Mouse (Mus musculus): ENCODE results near the gene Oit1.

Gene Oit1

DNA sequence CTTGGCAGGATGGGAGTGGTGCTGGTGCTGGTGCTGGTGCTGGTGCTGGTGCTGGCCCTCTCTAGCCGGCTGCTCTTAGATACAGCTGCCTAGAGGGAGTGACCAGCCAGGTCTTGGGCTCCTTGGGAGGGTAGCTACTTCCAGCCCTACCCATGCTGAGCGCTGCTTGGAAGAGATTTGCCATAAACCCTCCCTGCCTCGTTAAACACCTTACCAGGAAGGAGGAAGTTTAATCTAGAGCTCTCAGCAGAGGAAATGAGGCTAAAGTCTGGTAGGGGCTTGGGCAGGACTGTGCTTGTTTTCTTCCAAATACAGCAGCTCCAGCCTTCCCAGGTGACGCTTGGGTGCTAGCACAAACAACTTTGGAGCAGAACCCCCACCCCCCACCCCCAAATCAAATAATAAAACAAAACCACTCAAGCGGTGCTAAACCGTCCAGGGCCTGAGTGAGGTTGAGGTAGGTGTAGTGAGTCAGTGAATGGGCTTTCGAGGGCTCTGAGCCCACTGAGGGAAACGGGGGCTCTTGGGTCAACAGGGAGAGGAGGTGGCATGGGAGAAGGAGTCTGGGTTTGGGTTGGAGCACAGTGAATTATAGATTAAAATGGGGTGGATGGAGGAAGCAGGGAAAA, at the start of gene Oit1:
Gene Oit1 (minus strand): TSS at position 70 of the 629 bp plus-strand sequence.
- DNase-seq: no peak

DNA sequence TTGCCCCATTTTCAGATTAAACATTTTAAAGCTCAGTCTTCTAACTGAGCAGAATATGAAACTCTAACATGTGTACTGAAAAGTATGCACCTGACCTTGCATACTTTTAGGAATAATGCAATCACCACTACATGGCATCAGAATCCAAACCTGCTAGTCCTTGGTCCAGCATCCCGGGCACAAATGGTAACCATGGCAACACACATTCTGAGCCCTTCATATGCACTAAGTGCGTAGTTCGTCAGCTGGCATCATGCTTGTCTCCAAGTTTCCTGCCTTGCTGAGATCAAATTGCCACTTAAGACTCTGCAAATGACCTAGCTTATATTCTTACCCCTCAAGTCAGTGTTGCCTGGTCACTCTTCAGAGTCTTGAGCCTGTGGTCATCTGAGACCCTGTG, 44.3 kb upstream of the Oit1 start:
- no peak for DNase-seq

DNA sequence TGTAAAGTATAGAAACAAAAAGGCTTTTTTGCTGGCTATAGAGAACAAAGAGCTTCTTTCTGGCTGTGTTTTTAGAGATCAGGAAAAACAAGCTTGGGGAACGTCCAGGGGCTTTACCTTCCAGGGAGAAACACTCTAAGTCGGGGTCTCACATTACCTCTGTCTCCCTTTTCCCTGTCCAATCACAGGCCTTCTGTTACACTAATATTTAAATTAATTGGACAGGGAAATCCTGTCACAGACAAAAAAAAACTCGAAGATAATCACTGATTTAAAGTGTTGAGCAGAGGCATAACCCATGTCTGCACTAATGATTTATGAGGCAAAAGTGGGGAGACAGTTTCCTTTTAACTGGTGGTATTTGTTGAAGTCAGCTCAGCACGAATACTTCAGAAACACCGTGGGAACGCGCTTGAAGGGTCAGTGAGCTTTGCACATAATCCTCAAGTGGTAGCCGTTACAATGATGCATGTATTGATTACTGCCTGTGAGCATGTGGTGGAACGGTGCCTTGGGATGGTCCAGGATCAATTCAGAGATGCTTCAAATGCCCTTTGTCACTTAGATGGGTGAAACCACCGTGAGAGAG, 42.7 kb upstream of the Oit1 start:
- DNase-seq: no peak

DNA sequence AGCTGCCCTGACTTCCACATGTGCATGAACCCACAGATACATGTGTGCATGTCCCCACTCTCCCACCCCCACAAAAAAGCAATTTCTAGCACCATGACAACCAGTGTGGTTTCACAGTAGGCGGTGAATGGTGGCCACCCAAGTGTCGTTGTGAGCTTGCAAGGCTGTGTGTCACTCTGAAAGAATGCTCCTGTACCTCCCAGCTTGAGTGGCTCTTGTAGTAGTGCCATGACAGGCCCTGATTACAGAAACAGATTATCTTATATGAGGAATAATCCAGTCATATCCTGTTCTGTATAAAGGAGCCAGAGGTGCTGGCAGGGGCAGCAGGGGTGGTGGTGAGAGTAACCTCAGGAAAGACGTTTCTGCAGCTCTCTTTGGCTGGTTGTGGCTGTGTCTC, 40.1 kb upstream of the Oit1 start:
- DNase-seq: no peak

DNA sequence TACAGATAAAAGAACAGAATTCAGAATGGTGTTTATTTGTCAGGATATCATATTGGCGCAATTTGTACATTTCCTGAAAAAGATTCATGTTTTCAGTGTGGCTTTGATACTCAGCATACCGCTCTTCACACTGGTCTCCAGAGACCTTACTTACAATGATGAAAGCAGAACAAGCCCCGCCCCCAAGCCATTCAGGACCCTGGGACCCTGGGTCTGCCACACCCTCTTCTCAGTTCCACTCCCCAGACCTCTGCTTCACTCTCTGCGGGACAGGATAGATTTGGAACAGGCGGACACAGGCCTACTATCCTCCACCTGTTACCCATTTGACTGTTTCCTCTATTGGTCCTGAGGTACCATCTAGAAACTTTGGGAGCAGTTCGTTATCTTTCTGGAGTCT, 27.4 kb upstream of the Oit1 start:
- DNase-seq: no peak

DNA sequence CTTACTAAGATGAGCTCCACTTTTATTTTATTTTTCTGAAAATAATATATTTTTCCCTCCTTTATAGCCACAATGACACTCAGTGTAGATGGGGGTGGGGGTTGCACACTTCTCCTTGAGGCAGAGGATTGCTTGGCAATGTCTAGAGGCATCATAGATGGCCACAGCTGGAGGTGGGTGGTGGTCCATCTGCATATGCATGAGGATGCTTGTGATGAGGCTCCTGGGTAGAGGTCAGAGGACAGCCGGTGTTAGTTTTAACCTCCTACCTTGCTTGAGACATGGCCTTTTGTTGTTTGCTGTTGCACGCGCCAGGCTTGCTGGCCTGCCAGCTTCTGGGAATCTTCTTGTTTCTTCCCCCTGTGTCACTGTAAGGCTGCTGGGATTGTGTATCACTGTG, 24.8 kb upstream of the Oit1 start:
- DNase-seq: no peak

DNA sequence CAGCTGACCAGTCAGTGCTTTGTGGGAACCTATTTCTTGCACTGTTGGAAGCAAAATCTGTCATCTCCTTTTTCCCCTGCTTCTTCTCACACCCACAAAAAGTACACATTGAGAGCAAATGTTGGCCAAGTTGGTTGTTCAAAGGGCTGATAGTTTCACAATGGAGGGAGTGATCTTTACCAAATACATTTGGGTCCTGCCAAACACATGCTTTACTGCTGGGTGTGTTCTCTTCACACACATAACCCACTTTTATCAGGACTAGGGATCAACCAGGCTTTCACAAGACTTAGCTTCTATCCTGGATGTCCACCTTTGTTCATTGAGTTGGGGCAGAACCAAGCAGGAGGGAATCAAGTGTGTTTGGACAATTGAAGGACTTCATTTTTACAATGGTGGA, 20.0 kb upstream of the Oit1 start:
- no peak for DNase-seq

DNA sequence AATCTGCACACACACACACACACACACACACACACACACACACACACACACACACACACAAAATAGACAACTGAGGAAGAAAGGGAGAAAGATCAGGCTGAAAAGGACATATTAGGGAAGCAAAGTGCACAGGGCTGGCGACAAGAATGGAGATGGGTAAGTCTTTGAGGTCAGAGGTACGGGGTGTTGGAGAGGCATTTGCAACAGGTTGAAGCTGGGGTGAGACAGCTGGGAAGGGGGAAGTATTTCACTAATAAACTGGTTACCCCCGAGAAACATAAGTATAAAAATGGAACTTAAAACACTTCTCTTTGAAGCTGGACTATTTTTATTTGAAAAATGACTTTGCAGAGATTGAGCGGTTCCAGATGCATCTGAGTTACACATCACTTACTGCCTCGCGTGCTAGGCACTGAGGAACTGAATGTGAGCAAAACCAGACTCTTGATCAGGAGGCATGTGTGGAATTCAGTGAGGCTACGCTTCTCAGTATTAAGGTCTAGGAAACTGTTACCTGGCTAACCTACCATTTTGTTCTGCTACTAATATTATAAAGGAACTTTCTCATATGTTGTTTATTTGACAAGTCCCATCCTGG, 17.2 kb upstream of the Oit1 start:
- DNase-seq: no peak

DNA sequence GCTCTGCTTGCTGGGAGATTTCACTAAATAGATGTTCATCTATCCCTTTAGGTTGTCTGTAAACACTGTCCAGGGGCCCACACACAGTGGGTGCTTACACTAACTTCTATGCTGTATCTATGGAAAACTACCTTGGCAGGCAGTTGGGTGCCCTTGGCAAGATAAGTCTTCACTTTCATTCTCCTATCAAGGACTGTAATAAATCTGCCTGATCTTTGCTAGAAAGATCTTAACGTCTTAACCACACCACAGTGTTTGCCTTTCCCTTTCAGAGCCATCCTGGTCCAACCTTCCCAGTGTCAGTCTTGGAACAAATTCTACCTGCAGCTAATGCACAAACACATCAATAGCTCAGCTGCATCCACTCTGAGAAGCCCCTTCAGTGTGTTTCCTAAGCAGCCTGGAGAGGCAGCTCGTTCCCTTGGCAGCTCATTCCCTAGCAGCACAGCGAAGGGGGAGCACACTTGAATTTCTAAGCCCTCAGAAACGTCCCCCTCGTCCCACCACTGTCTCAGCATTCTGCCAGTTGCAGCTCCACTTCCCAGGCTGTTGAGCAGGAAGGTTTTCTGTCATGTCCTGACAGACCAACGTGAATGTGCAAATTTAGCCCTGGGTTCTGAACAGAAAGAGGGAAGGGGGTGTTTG, 13.7 kb upstream of the Oit1 start:
- DNase-seq: peak; percentile 5

DNA sequence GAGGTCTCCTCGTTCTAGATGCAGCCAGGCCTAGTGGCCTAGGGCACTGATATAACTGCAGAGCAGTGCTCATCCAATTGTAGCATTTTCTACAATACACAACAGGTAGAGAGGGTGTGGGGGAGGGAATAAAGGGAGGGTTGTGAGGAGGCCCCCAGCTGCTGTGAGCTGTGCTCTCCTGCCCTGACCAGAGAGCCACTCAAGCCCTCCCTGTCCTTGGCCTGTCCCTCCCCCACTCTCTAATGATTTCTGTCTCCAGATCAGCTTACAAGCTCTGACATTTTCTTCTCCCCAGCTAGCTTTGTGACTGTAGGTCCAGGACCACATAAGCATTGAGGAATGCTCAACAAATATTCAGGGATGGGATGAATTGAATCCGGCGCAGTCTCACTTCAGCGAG, 9.2 kb downstream of the Oit1 start:
- DNase-seq: no peak

DNA sequence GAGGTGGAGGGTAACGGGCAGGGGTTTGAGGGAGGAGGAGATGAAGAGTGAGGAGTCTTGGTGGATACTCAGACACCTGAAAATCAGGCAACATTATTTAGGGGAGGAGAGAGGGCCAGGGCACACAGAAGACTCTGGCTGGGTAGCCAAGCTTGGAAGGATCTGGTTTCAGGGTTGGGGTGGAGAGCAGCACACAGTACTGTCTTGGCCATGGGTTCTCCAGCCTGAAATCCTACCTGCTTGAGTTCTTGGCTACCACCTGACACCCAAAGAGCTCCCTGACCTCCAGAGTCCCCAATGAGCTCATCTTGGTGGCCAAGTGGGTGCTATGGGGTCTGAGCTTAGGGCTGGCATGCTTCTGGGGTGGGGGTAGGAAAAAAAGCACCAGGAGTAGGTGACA, 9.7 kb downstream of the Oit1 start:
- no peak for DNase-seq

DNA sequence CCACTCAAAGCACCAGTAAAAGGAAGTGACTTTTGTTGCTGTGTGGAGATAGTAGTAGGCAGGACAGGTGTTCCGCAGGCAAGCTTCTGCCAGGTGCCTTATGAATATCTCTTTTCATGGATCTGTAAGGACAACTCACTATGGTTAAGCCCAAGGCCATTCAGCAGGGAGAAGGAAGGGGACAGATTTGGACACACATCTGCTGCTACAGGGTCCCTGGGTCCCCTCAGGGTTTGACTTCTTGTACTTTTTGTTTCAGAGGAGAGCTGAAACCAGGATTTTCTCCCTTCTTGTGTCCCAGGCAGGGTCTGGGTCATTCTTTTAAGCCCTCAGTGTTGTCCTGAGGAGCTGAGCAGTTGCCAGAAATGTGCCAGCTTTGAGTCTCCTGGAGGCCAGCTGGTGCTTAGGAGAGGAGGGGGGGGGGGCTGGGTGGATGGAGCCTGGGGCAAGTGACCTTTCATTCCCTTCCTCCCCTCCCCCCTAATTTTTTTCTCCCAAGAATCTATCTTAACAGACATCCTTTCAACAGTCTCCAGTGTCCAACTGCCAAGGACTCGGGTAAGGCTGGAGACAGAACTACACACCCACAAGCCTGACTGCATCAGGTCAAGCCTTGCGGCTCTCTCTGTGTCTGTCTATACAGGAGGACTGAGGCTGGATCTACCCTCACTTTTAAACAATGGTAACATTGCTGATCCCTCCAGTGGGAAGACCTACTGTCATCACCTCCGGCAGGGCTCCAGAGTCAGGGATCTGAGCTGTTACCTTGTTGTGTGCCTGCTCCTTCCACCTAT, 10.6 kb downstream of the Oit1 start:
- DNase-seq: no peak

DNA sequence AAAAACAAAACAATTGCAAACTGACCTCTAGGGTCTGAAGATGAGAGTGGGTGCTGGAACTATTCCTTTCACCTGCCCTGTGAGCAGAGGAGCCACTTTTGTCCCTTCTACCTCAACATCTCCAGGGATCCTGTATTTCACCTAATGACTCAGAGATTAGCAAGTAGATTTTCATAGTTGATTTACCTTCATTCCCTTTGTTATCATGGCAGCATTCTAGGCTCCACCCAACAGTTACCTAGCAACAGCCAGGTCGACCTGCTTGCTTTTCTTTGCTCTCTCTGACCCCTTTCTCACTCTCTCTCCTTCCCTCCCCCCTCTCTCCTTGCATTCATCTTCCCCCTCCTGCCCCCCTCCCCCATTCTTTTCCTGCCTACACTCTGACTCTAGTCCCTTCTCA, 11.4 kb downstream of the Oit1 start:
- no peak for DNase-seq

DNA sequence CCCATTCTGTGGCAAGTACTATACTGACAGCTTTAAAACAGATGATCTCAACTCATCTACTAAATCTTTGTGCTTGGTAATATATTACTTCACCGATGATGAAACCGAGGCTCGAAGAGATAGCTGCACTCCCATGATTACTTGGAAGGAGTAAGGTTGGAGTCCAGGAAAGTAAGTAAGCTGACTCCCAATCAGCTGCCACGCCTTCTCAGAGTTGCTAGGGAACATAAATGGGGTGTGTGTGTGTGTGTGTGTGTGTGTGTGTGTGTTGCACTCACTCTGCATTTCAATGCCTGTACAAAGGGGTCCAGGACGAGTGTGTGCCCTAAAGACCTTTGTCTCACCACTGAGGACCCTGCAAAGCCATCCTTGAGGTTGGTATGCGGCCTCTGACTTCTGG, 12.7 kb downstream of the Oit1 start:
- no peak for DNase-seq

DNA sequence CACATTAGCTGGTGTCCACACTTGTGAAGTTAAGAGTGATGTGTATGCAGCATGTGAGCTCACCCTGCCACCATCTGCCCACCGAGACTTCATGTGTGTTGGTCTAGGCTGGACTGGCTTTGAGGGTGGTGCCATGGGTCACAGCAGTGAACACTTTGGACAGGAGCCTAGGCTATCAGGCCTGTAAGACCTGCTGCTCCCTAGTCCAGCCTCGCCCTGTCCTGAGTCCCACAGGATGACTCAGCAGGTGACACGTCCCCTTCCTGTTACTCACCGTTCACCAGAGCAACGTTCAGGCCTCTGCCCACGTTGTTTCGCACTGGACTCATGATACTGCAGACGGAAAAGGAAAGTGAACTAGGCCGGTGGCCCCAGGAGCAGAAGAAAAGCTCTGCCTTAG, 21.7 kb downstream of the Oit1 start:
- DNase-seq: no peak

DNA sequence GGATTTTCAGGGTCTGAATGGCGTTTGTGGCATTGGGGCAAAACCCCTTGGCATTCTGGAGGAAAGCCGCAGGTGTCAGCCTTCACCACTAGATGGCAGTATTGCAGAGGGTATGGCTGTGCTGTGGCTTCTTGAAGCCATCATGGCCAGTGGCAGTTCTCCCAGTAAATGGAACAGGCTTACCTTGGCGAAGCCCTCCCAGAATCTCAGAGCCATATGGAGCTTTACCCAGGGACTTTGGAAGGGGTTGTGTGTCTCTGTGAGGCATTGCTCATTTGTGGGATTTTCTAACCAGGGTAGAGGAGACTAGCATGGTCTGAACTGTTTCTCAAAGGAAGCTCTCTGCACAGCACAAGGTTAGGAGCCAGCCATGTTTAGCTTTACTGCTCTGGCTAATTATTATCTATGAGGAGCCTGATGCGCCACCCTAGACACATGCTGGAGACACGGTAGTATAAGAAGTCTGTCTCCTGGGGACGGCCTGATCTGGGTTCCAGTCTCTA, 22.5 kb downstream of the Oit1 start:
- peak; percentile 65 for DNase-seq

DNA sequence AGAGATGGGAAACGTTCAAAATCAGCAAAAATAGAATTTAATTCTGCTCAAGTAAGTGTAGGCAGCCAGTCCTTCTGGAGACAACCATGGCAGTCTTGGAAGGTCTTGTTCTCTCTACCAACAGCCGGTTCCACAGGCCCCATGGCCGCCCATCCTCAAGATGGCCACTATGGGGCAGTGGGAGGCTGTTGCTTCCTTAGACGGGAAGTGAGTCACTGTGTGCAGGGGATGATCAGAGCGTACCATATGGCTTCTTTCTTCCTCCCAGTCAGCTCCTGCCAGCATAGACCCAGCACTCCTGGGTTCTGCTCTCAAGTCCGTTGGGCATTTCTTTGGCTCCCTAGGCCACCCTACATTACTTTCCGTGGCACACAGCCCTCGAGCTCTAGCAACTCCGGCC, 29.6 kb downstream of the Oit1 start:
- DNase-seq: no peak

DNA sequence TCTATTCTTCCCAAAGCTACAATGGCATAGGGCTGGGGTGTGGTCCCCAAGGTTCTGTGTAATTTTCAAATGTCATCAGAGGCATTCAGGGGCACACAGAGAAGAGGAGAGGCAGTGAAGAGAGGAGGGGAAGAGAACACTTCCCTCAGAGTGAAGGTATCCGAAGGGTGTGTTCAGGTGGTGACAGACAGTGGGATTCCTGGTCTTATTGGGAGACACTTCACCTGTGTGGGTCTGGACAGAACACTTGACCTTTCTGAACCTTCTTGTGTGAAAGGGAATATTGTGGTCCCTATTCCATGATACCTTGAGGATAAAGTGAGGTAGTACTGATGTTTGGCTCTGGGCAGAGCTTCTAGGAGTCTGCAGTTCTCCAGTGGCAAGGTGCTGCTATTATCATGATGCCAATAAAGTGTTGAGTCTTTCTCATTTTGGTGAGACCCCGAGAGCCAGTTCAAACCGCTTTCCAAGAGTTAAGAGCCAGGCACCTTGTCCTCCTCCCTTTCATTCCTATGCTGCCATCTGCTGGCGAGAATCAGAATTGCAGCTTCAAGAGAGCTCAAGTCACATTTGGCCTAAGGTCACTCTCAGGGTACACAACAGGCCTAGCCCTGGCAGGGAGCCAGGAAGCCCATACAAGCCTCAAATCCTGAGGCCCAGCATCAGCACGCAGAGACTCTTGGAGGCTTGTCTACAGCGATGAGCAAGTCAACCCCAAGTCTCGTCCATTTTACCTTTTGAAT, 32.1 kb downstream of the Oit1 start:
- peak; percentile 66 for DNase-seq

DNA sequence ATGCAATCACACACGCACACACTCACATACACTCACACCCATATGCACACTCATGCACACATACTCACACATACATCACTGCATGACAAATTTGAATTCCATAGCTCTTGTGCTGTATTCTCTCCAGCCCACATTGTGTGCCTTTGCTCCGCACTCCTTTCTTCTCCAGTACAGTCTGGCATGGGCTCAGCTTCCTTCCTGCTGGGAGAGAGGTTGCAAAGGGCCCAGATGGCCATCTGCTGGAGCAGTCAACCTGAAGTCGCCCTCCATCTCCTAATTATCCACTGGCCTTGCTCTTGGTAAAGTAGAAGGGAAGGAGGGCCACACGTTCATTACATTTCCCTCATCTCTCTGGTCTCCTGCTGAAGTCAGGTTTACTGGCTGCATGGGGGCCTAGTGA, 33.0 kb downstream of the Oit1 start:
- DNase-seq: no peak

DNA sequence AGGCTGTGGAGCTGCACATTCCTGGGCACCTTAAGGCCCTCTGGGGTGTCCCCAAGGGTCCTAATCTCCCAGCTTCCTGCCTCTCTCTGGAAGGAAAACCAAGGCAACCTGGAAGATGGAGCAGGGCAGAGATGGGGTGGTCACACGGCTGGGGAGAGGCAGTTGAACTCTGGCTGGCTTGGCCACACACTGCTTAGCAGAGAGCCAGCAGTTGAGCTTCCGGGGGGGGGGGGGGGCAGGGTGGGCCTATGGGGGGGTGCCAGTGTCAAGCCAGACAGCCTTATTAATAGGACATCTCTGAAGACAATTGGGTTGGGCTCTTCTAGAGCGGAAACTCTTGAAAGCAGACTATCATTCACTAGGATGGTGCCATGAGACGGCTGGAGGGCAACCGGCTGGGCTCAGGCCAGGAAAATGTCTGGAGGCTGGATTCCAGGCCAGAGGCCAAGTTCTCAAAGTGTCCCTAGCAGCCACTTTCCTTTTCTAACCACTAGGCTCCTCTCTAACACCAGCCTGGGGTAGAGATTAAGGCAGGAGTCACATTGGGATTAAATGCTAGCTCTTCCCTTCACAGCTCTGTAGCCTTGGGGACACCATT, 35.9 kb downstream of the Oit1 start:
- DNase-seq: no peak

DNA sequence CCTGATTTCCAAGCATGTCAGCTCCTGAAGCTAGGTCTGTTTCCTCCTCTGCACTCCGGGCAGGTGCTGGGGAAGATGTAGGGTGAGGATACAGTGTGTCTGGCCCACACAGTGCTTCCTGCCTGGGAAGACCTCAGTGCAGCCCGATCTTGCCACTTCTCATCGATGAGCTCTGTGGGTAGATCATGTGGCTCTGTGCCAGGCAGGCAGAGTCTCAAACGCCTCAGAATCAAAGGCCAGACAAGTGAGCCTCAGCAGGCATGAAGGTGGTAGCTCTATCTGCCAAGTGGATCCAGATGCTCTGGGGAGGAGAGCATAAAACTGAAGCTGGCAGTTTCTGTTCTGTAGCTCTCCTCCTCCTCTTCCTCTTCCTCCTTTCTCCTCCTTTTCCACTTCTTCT, 38.3 kb downstream of the Oit1 start:
- no peak for DNase-seq

DNA sequence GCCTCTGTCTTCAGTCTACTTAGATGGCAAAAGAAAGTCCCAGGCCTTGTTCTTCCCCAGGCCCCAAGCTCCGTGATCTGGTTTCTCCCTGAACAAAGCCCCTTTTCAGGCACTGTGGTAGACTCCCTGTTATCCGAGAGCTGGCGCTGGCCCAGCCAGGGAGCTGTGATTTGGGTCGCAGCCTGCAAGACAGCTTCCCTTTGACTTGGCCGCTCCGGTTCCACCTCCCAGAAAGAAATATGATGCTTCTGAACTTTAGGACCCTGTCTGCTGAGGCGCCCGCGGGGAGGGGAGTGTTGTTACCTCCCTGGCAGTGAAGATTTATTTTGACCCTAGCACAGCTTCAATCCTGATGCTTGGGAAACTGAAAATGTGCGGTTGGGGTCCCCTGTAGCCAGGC, 42.6 kb downstream of the Oit1 start:
- DNase-seq: no peak
